Mouse (Mus musculus) lung, embryonic 15.5 days (tissue): Measurements from ENCODE around the gene Spats2l. TPM values are rescaled to one million over a fixed set of nuclear protein-coding genes. Genes with fewer than 3 reads are reported as not detected.

Experiments used
- ATAC-seq: fragments of 200-750 bp; cut with Nextera tagmentation; 2 replicates; pipeline ENCODE4 v1.8.0; 2017; ENCODE audit warnings: moderate number of reproducible peaks, borderline replicate concordance; ENCODE audit not compliant: low FRiP score, low TSS enrichment; ENCODE audit errors: extremely low read depth
- H3K27ac ChIP-seq: fragments of 300-500 bp; sonication (generic); 2 replicates; pipeline ENCODE4 v1.5.1; 2015; ENCODE audit warnings: moderate library complexity, mild to moderate bottlenecking, inconsistent platforms
- H3K27me3 ChIP-seq: fragments of 300-500 bp; sonication (generic); 2 replicates; pipeline ENCODE4 v1.6.1; 2015; ENCODE audit warnings: inconsistent platforms
- H3K36me3 ChIP-seq: fragments of 300-500 bp; sonication (generic); 2 replicates; pipeline ENCODE4 v1.6.1; 2015; ENCODE audit warnings: inconsistent platforms
- H3K4me1 ChIP-seq: fragments of 300-500 bp; sonication (generic); 2 replicates; pipeline ENCODE4 v1.6.1; 2015; ENCODE audit warnings: inconsistent platforms
- H3K4me2 ChIP-seq: fragments of 300-500 bp; sonication (generic); 2 replicates; pipeline ENCODE4 v1.6.1; 2015; ENCODE audit warnings: inconsistent platforms, mild to moderate bottlenecking, moderate library complexity
- H3K4me3 ChIP-seq: fragments of 300-500 bp; sonication (generic); 2 replicates; pipeline ENCODE4 v1.5.1; 2015; ENCODE audit warnings: mild to moderate bottlenecking, inconsistent platforms
- H3K9ac ChIP-seq: fragments of 300-500 bp; sonication (generic); 2 replicates; pipeline ENCODE4 v1.6.1; 2015; ENCODE audit warnings: inconsistent platforms
- H3K9me3 ChIP-seq: fragments of 300-500 bp; sonication (generic); 2 replicates; pipeline ENCODE4 v1.6.1; 2016; ENCODE audit warnings: inconsistent platforms
- WGBS: fragments of 180-500 bp; shearing (Covaris S2); methylation state at CpG from one replicate; pipeline ENCODE4 v1.1.7; 2015; 5-methylcytosine and 5-hydroxymethylcytosine counted together
- polyA plus RNA-seq: library from polyadenylated mRNA; unstranded; fragments of >200 nt; fragmentation: Nextera tagmentation; extraction: Ambion mirVana; gene quantifications from 2 replicates; pipeline ENCODE4 v1.2.1, GENCODE M21; 2015

The Spats2l gene
- polyA plus RNA-seq, 1 experiment from 2014 or later = 73.7 TPM

DNA sequence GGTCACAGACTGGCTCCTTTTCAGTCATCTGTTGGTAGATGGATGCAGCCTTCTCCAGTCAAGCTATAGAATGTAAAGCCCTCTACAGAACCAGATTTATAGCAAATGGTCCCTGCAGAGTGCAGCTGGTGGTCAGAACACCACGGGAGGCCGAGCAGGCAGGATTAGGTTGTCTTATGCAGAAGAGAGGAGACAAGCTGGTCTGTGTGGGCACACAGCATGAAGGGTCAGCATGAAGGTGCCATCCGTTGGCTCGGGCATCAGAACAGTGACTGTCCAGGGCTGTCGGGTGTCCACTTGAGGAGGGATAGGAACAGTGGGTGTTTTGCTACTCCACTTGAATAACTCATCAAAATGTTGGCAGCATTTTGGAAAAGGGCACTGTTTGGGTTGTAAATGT lies 83.8 kb downstream of the Spats2l start:
- 67% methylated on average over 5 of the region's 5 CpGs for WGBS
- Histone ChIP-seq H3K27me3 (no peaks in the 10 kb centered on the region), H3K4me3 (no peak overlapping the region), H3K27ac (no peak overlapping the region), H3K9ac (no peak overlapping the region), H3K36me3 (peaks cover 7% of the 10 kb centered on the region; the same call in 1 of the 2 replicates), H3K4me2 (no peak overlapping the region), H3K4me1 (peaks cover 3% of the 10 kb centered on the region), H3K9me3 (no peaks in the 10 kb centered on the region)
- no peak for ATAC-seq

DNA sequence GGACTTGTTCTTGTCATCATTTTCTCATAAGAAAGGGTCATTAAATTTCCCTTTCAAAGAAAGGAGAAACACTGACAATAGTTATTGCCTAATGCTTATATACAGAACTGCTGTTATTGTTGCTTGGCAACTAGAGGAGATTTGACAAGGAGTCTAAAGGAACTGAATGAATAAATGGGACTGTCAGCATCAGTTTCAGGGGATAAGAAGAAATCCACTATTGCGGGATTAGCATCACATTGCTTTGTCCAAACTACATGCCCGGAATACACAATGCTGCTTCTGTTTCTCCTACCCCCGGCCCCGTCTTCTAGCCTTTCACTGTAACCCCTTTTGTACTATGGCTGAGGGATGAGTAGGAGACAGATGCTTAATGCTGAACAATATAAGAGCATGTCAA lies 88.1 kb downstream of the Spats2l start:
- no peaks in the 10 kb centered on the region for H3K4me1 ChIP-seq
- no peak overlapping the region for H3K4me2 ChIP-seq
- H3K4me3 ChIP-seq = no peak overlapping the region
- no peak for ATAC-seq
- 88% methylated on average over 4 of the region's 4 CpGs for WGBS
- no peak overlapping the region for H3K9ac ChIP-seq
- H3K27me3 ChIP-seq = no peaks in the 10 kb centered on the region
- no peaks in the 10 kb centered on the region for H3K9me3 ChIP-seq
- no peaks in the 10 kb centered on the region for H3K36me3 ChIP-seq
- no peak overlapping the region for H3K27ac ChIP-seq

DNA sequence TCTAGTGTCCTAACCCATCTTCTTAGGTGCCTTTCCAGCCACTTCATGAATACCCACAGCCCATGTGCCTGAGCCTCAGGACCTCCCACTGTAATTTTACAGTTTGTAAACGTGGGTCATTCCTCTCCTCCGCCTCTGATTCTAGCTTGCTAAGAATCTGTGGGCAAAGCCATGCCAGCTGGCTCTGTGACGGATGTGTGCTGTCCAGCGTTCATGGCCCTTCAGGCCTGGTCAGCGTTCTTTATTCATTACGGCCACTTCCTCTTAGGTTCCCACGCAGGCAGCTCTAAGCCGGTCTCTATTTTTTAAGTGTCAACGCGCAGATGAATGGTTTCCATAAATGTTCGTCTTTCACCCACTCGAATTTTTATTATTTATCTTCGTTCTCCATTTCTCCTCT lies 94.7 kb downstream of the Spats2l start:
- no peak overlapping the region for H3K4me3 ChIP-seq
- no peak overlapping the region for H3K27ac ChIP-seq
- no peaks in the 10 kb centered on the region for H3K9me3 ChIP-seq
- no peaks in the 10 kb centered on the region for H3K36me3 ChIP-seq
- no peak overlapping the region for H3K4me2 ChIP-seq
- 40% methylated on average over 13 of the region's 13 CpGs for WGBS
- no peak for ATAC-seq
- H3K4me1 ChIP-seq = peaks cover 11% of the 10 kb centered on the region
- H3K9ac ChIP-seq = no peak overlapping the region
- H3K27me3 ChIP-seq = no peaks in the 10 kb centered on the region

DNA sequence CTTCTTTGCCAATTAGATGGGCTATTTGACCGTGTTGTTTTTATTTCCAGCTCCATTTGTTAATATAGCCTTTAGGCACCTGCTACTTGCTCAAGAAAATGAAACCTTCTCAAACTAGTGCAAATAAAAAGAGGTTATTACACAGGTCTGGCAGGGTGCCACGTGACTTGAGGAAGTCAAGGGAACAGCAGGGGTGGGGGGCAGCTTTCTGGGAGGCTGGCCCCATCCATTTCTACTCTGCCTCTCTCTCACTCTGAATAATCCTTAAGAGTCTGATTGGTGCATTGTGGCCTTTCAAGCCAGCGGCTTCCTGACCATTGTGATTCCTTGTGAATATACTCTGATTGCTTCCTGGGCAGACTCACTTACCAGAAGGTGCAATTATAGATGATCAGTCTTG lies 98.0 kb downstream of the Spats2l start:
- Histone ChIP-seq H3K36me3 (no peaks in the 10 kb centered on the region), H3K9ac (no peak overlapping the region), H3K4me2 (no peak overlapping the region), H3K9me3 (no peaks in the 10 kb centered on the region), H3K27me3 (no peaks in the 10 kb centered on the region), H3K4me3 (no peak overlapping the region), H3K27ac (no peak overlapping the region), H3K4me1 (peaks cover 11% of the 10 kb centered on the region)
- ATAC-seq = no peak
- 48% methylated on average over 3 of the region's 3 CpGs for WGBS

DNA sequence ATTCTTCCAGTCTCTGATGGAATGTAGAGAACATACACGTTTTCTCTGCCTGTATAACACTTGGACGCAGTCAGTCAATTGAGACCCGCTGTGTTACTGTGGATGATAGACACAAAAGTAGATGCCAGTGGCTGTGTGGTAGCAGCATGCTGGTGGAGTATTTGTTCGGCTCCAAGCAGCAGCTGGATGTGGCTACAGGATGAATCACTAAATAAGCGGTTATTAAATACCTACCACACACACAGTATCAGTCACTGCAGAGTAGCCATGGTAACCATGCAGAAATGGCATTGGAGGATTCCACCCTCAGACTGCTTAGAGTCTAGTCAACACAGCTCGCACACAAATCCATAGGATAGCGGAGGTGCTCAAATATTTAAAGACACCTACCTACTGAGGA lies 100.0 kb downstream of the Spats2l start:
- no peak overlapping the region for H3K9ac ChIP-seq
- no peaks in the 10 kb centered on the region for H3K9me3 ChIP-seq
- no peak overlapping the region for H3K4me3 ChIP-seq
- H3K36me3 ChIP-seq = no peaks in the 10 kb centered on the region
- no peak overlapping the region for H3K4me2 ChIP-seq
- 71% methylated on average over 7 of the region's 7 CpGs for WGBS
- no peaks in the 10 kb centered on the region for H3K27me3 ChIP-seq
- ATAC-seq = no peak
- H3K27ac ChIP-seq = no peak overlapping the region
- no peaks in the 10 kb centered on the region for H3K4me1 ChIP-seq

DNA sequence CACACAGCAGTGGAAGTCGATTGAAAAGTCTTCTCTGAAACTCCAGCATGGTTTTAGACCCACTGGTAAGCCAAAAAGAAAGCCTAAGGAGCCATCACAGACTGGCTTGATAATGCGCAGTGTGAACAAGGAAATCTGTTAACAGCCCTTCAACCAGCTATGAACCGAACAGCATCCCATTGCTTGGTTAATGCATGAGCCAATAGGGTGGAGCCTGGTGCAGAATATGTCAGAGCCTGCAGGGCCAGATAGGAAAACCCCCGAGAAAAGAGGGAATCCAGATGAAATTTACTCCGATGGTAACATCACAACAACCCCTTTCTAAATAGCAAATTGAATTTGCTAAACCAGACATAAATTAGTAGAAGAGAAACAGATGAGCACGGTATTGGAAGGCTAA lies 101.1 kb downstream of the Spats2l start:
- Histone ChIP-seq H3K27ac (no peak overlapping the region), H3K4me1 (no peaks in the 10 kb centered on the region), H3K9ac (no peak overlapping the region), H3K4me3 (no peak overlapping the region), H3K27me3 (no peaks in the 10 kb centered on the region), H3K36me3 (no peaks in the 10 kb centered on the region), H3K4me2 (no peak overlapping the region), H3K9me3 (no peaks in the 10 kb centered on the region)
- no peak for ATAC-seq
- 69% methylated on average over 6 of the region's 6 CpGs for WGBS

DNA sequence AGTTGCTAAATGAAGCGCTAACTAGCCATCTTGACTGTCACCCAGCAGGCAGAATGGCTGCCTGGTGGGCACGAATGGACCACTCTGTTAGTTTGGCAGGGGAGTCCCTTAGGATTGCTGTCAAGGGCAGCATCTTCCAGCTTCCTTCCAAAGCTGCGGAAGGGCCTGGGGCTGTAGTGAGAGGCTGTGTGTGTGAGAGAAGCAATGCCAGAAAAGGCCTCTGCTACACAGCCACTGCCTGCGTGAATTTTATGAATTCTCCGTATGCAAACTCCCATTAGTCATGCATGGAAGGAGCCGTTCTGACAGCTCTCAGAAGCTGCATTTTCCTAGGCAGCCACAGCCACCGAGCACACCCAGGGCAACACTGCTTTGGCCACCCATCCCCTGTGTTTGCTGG lies 101.5 kb downstream of the Spats2l start:
- no peak overlapping the region for H3K4me2 ChIP-seq
- H3K27ac ChIP-seq = no peak overlapping the region
- no peaks in the 10 kb centered on the region for H3K9me3 ChIP-seq
- no peaks in the 10 kb centered on the region for H3K36me3 ChIP-seq
- no peak overlapping the region for H3K4me3 ChIP-seq
- no peak for ATAC-seq
- H3K4me1 ChIP-seq = no peaks in the 10 kb centered on the region
- no peaks in the 10 kb centered on the region for H3K27me3 ChIP-seq
- WGBS = 59% methylated on average over 7 of the region's 7 CpGs
- H3K9ac ChIP-seq = no peak overlapping the region

DNA sequence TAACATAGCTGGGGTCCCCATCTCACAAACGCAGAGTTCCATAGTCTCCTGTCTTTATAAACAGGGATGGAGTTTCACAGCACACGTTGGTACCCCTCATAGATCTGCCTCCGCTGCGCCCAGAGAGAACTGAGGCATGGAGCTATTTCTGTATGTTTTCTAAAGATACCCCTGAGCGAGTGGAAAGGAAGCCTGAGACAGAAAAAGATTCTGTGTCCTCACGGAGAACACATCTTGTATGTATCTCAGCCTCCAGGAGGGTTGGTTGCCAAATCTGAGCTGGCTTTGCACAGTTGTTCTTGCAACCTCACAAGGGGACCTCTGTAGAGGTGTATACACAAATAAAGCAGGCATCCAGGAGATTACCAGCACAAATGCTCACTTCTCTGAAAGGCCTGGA lies 105.0 kb downstream of the Spats2l start:
- Histone ChIP-seq H3K36me3 (no peaks in the 10 kb centered on the region), H3K4me3 (no peak overlapping the region), H3K27me3 (no peaks in the 10 kb centered on the region), H3K4me1 (no peaks in the 10 kb centered on the region), H3K27ac (no peak overlapping the region), H3K9me3 (no peaks in the 10 kb centered on the region), H3K4me2 (no peak overlapping the region), H3K9ac (no peak overlapping the region)
- ATAC-seq = no peak
- WGBS = 92% methylated on average over 6 of the region's 6 CpGs

DNA sequence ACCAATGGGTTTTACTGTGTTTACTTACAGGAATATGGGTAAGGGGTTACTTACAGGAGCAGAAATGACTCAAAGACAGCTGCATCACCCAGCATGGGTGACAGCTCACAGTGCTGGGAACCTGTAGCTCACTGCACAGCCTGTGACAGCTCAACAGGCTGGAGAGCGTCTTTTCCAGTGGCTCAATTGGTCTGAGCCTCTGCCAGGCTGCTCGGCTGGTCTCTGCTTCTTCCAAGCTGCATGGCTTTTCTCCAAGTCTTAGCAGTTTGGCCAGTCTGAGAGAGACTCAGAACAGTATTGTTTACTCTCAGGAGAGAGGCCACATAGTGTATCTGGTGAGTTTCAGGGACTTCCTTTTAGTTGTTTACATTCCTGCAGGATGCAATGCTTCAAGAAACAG lies 110.9 kb downstream of the Spats2l start:
- no peaks in the 10 kb centered on the region for H3K9me3 ChIP-seq
- peak; percentile 42; the same call in 1 of the 2 replicates for ATAC-seq
- no peak overlapping the region for H3K4me3 ChIP-seq
- peaks cover 3% of the 10 kb centered on the region; the same call in 1 of the 2 replicates for H3K36me3 ChIP-seq
- H3K27me3 ChIP-seq = no peaks in the 10 kb centered on the region
- WGBS = 22% methylated on average over 2 of the region's 2 CpGs
- peaks cover 9% of the 10 kb centered on the region for H3K4me1 ChIP-seq
- no peak overlapping the region for H3K9ac ChIP-seq
- no peak overlapping the region for H3K4me2 ChIP-seq
- peak overlapping the region; percentile 34; the same call in 1 of the 2 replicates for H3K27ac ChIP-seq

DNA sequence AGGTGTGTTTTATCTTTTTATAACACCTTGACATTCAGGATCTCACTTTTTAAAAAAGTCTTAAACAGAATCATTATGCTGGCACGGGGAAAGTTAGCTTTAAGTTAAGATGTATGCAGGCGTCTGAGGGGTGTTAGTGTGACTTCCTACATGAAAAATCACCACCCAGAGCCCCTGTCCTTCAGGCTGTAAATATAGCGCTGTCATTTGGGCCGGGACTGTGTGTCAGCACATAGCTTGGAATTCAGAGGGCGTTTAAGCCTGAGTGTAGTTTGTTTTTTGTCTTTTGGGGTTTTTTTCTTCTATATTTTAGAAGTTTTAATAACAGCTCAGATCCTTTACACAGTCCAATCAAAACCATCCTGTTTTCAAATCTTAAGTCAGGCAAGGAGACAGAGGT lies 115.8 kb downstream of the Spats2l start:
- Histone ChIP-seq H3K4me1 (peaks cover 19% of the 10 kb centered on the region), H3K9me3 (no peaks in the 10 kb centered on the region), H3K36me3 (peaks cover 6% of the 10 kb centered on the region; the same call in 1 of the 2 replicates), H3K4me3 (no peak overlapping the region), H3K27me3 (no peaks in the 10 kb centered on the region), H3K27ac (peak overlapping the region; percentile 82), H3K9ac (no peak overlapping the region), H3K4me2 (no peak overlapping the region)
- ATAC-seq = no peak
- WGBS = 19% methylated on average over 5 of the region's 5 CpGs

DNA sequence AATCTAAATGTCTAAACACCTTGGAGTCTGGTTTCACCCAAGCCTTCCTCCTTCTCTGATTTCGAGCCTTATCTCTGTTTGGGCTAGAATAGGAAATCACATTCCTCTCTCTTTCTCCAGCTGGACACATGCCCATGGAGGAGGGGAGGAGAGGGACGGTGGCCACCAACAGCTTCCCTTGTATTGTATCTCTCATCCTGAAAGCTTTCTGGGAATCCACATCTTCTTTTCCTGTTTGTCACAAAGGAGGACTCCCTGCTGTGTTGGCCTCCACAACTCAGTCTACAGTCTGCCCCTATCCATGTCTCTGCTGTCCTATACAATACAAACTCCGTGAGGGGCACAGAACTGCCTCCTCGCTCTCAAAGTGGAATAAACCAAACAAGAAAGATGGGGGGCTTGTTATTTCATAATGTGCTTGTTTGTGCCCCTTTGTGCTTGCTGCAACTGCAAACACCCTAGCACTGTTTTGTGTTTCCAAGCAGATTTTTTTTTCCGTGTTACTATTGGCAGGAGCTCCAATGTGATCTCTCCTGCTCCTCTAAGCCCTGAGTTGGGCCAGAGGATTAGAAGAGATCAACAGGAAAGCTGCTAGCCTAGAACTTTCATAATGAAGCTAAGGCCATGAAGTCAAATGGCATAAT lies 116.4 kb downstream of the Spats2l start:
- peak; percentile 76 for ATAC-seq
- Histone ChIP-seq H3K9me3 (no peaks in the 10 kb centered on the region), H3K4me1 (peaks cover 18% of the 10 kb centered on the region), H3K9ac (no peak overlapping the region), H3K36me3 (peaks cover 6% of the 10 kb centered on the region; the same call in 1 of the 2 replicates), H3K4me2 (no peak overlapping the region), H3K27ac (peak overlapping the region; percentile 82), H3K27me3 (no peaks in the 10 kb centered on the region), H3K4me3 (no peak overlapping the region)
- 25% methylated on average over 5 of the region's 5 CpGs for WGBS

DNA sequence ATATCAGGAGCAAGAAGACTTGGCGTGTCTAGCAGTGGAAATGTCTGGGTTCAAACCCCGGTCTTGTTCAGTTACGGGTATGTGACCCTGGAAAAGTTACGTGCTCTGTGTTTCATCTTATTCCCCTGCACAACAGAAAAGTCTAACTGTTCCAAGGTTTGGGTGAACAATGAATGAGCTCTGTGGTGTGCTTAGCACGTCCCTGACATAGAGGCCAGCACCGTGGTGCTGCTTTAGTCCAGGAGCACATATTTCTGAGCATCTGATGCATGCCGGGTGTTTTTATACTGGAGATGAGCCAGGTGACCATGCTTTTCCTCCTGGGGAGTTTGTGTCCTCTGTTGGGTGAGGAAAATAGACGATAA lies 116.9 kb downstream of the Spats2l start:
- H3K27me3 ChIP-seq = no peaks in the 10 kb centered on the region
- 63% methylated on average over 8 of the region's 8 CpGs for WGBS
- H3K4me3 ChIP-seq = no peak overlapping the region
- H3K4me1 ChIP-seq = peaks cover 18% of the 10 kb centered on the region
- ATAC-seq = peak; percentile 63; the same call in 1 of the 2 replicates
- peak overlapping the region; percentile 82 for H3K27ac ChIP-seq
- no peak overlapping the region for H3K9ac ChIP-seq
- H3K9me3 ChIP-seq = no peaks in the 10 kb centered on the region
- peaks cover 6% of the 10 kb centered on the region; the same call in 1 of the 2 replicates for H3K36me3 ChIP-seq
- no peak overlapping the region for H3K4me2 ChIP-seq

DNA sequence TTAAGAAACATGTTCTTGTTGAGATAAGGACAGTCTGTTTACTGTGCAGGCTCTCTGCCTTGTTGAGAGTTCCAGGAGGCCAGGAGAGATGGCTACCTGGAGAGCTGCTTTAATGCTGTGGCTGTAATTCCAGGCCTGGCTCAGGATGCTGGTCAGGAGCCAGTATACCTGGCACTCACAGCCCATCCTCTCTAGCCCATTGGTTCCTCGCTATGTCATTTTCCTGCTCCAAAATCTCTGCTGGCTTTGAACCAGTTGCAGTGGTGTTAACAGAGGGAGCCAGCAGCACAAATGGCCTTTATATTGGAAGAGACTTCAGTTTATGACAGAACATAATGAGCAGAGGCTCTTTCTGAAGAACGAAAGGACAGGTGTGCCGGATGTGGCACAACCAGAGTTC lies 127.5 kb downstream of the Spats2l start:
- Histone ChIP-seq H3K9me3 (no peaks in the 10 kb centered on the region), H3K27ac (no peak overlapping the region), H3K4me3 (no peak overlapping the region), H3K36me3 (peaks cover 10% of the 10 kb centered on the region), H3K27me3 (no peaks in the 10 kb centered on the region), H3K4me1 (peaks cover 8% of the 10 kb centered on the region; the same call in 1 of the 2 replicates), H3K4me2 (no peak overlapping the region), H3K9ac (no peak overlapping the region)
- ATAC-seq = no peak
- WGBS = 88% methylated on average over 3 of the region's 3 CpGs
